Mouse (Mus musculus) hindbrain, embryonic 11.5 days (tissue): ENCODE data around the gene Nfatc2ip. TPM values are rescaled to one million over a fixed set of nuclear protein-coding genes. Genes with fewer than 3 reads are reported as not detected.

Experiments
- ATAC-seq: fragments of 200-750 bp; cut with Nextera tagmentation; 2 replicates; pipeline ENCODE4 v1.8.0; 2017; ENCODE audit warnings: mild to moderate bottlenecking, moderate TSS enrichment, moderate library complexity; ENCODE audit not compliant: low FRiP score
- DNase-seq: peaks from one replicate; pipeline ENCODE4 v3.0.0-alpha.2; 2015; ENCODE audit warnings: low spot score
- H3K27ac ChIP-seq: fragments of 300-500 bp; sonication (generic); 2 replicates; pipeline ENCODE4 v1.5.1; 2014; ENCODE audit warnings: mild to moderate bottlenecking, low read depth, low read length
- H3K27me3 ChIP-seq: fragments of 300-500 bp; sonication (generic); 2 replicates; pipeline ENCODE4 v1.6.1; 2014; ENCODE audit warnings: mild to moderate bottlenecking, low read length, moderate library complexity, mixed read lengths; ENCODE audit not compliant: control insufficient read depth, insufficient read depth
- H3K36me3 ChIP-seq: fragments of 300-500 bp; sonication (generic); 2 replicates; pipeline ENCODE4 v1.6.1; 2014; ENCODE audit warnings: mild to moderate bottlenecking, low read length, moderate library complexity, mixed read lengths; ENCODE audit not compliant: control insufficient read depth, insufficient read depth
- H3K4me1 ChIP-seq: fragments of 300-500 bp; sonication (generic); replicated peaks from 2 replicates; pipeline ENCODE4 v1.6.1; 2014; ENCODE audit warnings: low read length, mixed read lengths; ENCODE audit not compliant: control insufficient read depth, insufficient read depth
- H3K4me2 ChIP-seq: fragments of 300-500 bp; sonication (generic); replicated peaks from 2 replicates; pipeline ENCODE4 v1.6.1; 2014; ENCODE audit warnings: mild to moderate bottlenecking, low read depth, low read length
- H3K4me3 ChIP-seq: fragments of 300-500 bp; sonication (generic); 2 replicates; pipeline ENCODE4 v1.5.1; 2014; ENCODE audit warnings: low read depth, low read length
- H3K9ac ChIP-seq: fragments of 300-500 bp; sonication (generic); 2 replicates; pipeline ENCODE4 v1.6.1; 2014; ENCODE audit warnings: low read depth, low read length
- H3K9me3 ChIP-seq: fragments of 300-500 bp; sonication (generic); 2 replicates; pipeline ENCODE4 v1.6.1; 2016; ENCODE audit warnings: low read length; ENCODE audit not compliant: control insufficient read depth
- WGBS: fragments of 180-500 bp; shearing (Covaris S2); extraction: QIAGEN DNeasy Blood & Tissue Kit; methylation state at CpG from one replicate; pipeline ENCODE4 v1.1.7; 2014; 5-methylcytosine and 5-hydroxymethylcytosine counted together
- polyA plus RNA-seq: library from polyadenylated mRNA; unstranded; fragments of >200 nt; fragmentation: Nextera tagmentation; extraction: Ambion mirVana; gene quantifications from 2 replicates; pipeline ENCODE4 v1.2.1, GENCODE M21; 2014

The Nfatc2ip gene
- polyA plus RNA-seq, 1 experiment from 2014 or later = 5.2 TPM

DNA sequence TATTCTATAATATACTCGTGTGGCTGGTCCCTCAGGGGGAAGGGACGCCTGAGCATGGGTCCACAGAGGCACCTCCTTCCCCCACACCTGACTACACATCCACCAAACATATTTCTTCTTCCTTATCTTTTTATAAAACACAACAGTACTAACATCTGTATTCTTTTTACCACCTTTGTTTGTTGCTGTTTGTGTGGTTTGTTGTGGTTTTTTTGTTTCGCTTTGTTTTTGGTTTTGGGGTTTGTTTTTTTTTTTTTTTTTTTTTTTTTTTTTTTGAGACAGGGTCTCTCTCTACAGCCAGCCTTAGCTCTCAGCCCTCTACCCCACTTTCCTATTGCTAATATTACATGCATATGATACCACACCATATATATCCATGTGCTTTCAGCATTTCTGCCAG lies 50.6 kb downstream of the Nfatc2ip start:
- no peak overlapping the region for H3K4me2 ChIP-seq
- no peak overlapping the region for H3K4me3 ChIP-seq
- H3K36me3 ChIP-seq = no peaks in the 10 kb centered on the region
- WGBS = 57% methylated on average over 3 of the region's 3 CpGs
- no peak overlapping the region for H3K9ac ChIP-seq
- no peaks in the 10 kb centered on the region for H3K9me3 ChIP-seq
- H3K4me1 ChIP-seq = no peaks in the 10 kb centered on the region
- H3K27ac ChIP-seq = no peak overlapping the region
- H3K27me3 ChIP-seq = no peaks in the 10 kb centered on the region
- DNase-seq (no peak), ATAC-seq (no peak)

DNA sequence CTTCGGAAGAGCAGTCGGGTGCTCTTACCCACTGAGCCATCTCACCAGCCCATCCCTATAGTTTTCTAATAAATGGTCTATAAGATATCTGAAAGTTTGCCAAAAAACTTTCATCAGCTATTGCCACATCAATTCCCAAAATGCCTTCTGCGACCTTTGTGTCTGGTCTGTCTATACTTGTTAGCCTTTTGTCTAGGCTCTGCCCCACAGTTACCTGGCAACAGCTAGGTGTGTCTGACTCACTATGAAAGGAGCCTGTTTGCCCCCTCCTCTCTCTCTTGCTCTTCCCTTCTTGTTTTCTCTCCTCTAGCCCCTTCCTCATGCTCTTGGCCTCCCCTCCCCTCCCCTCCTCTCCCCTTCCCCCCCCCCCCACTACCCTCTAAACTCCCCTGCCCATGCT lies 51.0 kb downstream of the Nfatc2ip start:
- Histone ChIP-seq H3K4me3 (no peak overlapping the region), H3K9me3 (no peaks in the 10 kb centered on the region), H3K9ac (no peak overlapping the region), H3K4me2 (no peak overlapping the region), H3K27me3 (no peaks in the 10 kb centered on the region), H3K36me3 (no peaks in the 10 kb centered on the region), H3K27ac (no peak overlapping the region), H3K4me1 (no peaks in the 10 kb centered on the region)
- no peak for DNase-seq
- no peak for ATAC-seq
- WGBS = 75% methylated on average over 3 of the region's 3 CpGs

DNA sequence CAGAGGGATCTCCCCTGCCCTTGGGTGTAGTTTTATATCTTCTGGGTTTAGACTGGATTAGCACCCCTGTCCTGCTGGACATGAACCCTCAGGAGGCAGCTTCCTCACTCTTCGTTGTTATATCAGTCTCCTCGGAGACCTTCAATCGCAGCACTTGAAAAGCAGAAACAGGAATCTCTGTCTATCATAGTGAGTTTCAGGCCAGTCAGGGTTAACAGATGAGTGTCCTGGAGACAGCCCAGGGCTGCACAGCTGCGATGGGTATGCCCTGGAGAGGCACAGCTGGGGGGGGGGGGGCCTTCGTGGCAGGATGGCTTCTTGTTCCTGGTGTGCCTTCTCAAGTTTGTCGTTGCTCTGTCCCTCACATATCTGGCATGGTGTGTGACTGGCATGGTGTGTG lies 55.6 kb downstream of the Nfatc2ip start:
- H3K4me2 ChIP-seq = no peak overlapping the region
- WGBS = 54% methylated on average over 6 of the region's 6 CpGs
- no peak overlapping the region for H3K9ac ChIP-seq
- ATAC-seq (no peak), DNase-seq (no peak)
- no peaks in the 10 kb centered on the region for H3K27me3 ChIP-seq
- H3K27ac ChIP-seq = no peak overlapping the region
- no peaks in the 10 kb centered on the region for H3K36me3 ChIP-seq
- no peak overlapping the region for H3K4me3 ChIP-seq
- H3K4me1 ChIP-seq = no peaks in the 10 kb centered on the region
- no peaks in the 10 kb centered on the region for H3K9me3 ChIP-seq

DNA sequence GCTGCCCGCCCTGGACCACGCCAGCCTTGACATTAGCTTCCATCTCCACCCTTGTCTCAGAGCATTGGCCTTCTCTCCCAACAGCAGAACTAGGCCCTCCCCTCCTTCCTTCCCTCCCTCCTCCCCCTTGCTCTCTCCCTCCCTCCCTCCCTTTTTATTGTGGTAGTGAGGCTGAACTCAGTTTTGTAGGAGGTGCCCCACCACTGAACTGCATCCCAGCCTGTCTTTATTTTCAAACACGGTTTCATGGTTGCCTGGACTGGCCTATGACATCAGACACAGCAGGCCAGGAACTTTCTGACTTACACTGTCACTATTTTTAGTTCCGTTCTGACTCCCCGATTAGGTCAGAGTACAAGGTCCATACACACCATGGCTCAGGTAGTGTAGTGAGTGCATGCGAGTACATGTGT lies 56.3 kb downstream of the Nfatc2ip start:
- Histone ChIP-seq H3K36me3 (no peaks in the 10 kb centered on the region), H3K4me3 (no peak overlapping the region), H3K9me3 (no peaks in the 10 kb centered on the region), H3K9ac (no peak overlapping the region), H3K27ac (no peak overlapping the region), H3K4me1 (no peaks in the 10 kb centered on the region), H3K4me2 (no peak overlapping the region), H3K27me3 (no peaks in the 10 kb centered on the region)
- ATAC-seq (no peak), DNase-seq (no peak)
- WGBS = 83% methylated on average over 6 of the region's 6 CpGs

DNA sequence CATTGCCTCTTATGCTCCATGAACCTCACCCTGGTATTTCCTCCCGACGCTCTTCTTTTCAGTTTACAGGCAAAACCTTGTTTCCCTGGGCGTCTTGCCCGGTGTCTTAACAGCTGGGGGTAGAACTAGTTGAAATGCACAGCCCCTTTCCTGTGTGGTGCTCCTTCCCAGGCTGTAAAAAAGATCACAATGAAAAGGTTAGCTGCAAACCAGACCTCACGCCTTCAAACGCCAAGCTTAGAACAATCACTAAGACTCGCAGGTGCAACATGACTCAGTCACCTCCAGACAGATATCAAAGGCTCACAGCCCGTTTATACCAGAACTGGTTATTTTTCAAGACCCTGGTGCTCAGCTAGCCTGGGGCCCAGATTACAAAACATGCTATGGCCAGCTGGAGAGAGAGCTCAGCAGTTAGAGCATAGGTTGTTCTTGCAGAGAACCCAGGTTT lies 57.0 kb downstream of the Nfatc2ip start:
- DNase-seq = no peak
- H3K27me3 ChIP-seq = no peaks in the 10 kb centered on the region
- H3K9ac ChIP-seq = no peak overlapping the region
- no peaks in the 10 kb centered on the region for H3K9me3 ChIP-seq
- no peaks in the 10 kb centered on the region for H3K36me3 ChIP-seq
- no peak for ATAC-seq
- no peak overlapping the region for H3K4me3 ChIP-seq
- H3K4me2 ChIP-seq = no peak overlapping the region
- H3K27ac ChIP-seq = no peak overlapping the region
- no peaks in the 10 kb centered on the region for H3K4me1 ChIP-seq
- 83% methylated on average over 8 of the region's 8 CpGs for WGBS

DNA sequence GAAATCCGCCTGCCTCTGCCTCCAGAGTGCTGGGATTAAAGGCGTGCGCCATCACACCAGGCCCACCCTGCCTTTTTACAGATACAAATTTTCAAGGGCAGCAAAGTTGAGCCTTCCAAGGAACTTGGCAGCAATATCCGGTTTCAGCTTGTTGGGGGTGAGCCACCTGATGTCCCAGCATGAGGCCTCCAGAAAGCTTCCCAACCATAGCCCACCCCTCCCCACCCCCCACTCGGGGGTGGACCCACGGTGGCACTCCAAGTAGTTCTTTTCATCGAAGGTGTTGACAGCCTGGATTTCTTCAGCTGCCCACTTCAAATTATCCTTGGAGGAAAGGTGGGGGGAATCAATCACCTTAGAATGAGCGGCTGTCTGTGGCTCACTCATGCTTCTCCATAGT lies 57.6 kb downstream of the Nfatc2ip start:
- ATAC-seq (no peak), DNase-seq (no peak)

DNA sequence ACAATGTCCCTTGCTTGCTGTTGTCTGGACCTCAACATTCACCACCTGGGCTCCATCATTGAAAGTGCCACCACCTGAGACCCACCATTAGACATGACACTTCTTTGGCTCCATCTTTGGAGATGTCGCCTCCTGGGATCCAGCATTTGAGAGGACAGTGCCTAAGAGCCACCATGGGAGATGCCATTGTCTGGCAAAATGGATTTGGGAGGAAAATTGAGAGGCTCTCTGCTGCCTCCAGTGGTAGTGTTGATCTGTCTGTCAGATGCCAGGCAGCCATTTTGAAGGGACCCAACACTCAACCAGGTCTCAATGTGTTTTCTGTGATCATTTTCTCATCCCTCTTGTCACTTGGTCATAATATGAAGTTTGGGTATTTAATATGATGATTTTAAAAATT lies 61.0 kb downstream of the Nfatc2ip start:
- Histone ChIP-seq H3K9me3 (no peaks in the 10 kb centered on the region), H3K4me1 (no peaks in the 10 kb centered on the region), H3K9ac (no peak overlapping the region), H3K36me3 (no peaks in the 10 kb centered on the region), H3K4me2 (no peak overlapping the region), H3K4me3 (no peak overlapping the region), H3K27ac (no peak overlapping the region), H3K27me3 (no peaks in the 10 kb centered on the region)
- no peak for ATAC-seq
- peak; percentile 22 for DNase-seq
- 97% methylated on average over 1 of the region's 1 CpGs for WGBS

More for the DNA sequence above, 57.6 kb downstream of the Nfatc2ip start:
- Histone ChIP-seq H3K27me3 (no peaks in the 10 kb centered on the region), H3K4me3 (no peak overlapping the region), H3K4me1 (no peaks in the 10 kb centered on the region), H3K9ac (no peak overlapping the region), H3K27ac (no peak overlapping the region), H3K4me2 (no peak overlapping the region), H3K9me3 (no peaks in the 10 kb centered on the region), H3K36me3 (no peaks in the 10 kb centered on the region)
- WGBS = 85% methylated on average over 8 of the region's 8 CpGs

Other genes with a start within 250 kb of the Nfatc2ip start
- 57.8 and 69.4 TPM in 2 replicates for gene Xpo6, start 196.2 kb downstream of the Nfatc2ip start, polyA plus RNA-seq
- 137 and 161 TPM in 2 replicates for gene Sbk1, start 124.1 kb downstream of the Nfatc2ip start, polyA plus RNA-seq
- 1.9 and 3.0 TPM in 2 replicates for gene Lat, start 27.2 kb downstream of the Nfatc2ip start, polyA plus RNA-seq
- gene Spns1, start 19.3 kb downstream of the Nfatc2ip start, polyA plus RNA-seq = 36.0 and 39.3 TPM in 2 replicates
- gene Cd19, start 18.2 kb upstream of the Nfatc2ip start, polyA plus RNA-seq = not detected in 2 replicates
- 19.5 and 20.2 TPM in 2 replicates for gene Rabep2, start 32.0 kb upstream of the Nfatc2ip start, polyA plus RNA-seq
- 2.7 and 3.0 TPM in 2 replicates for gene Atp2a1, start 66.4 kb upstream of the Nfatc2ip start, polyA plus RNA-seq
- 38.0 and 41.0 TPM in 2 replicates for gene Sh2b1, start 78.7 kb upstream of the Nfatc2ip start, polyA plus RNA-seq
- gene Tufm, start 90.6 kb upstream of the Nfatc2ip start, polyA plus RNA-seq = 140 and 147 TPM in 2 replicates
- 54.5 and 55.1 TPM in 2 replicates for gene Atxn2l, start 106.7 kb upstream of the Nfatc2ip start, polyA plus RNA-seq
- 187 and 194 TPM in 2 replicates for gene Eif3c, start 169.7 kb upstream of the Nfatc2ip start, polyA plus RNA-seq
- 0.35 and 0.71 TPM in 2 replicates for gene Apobr, start 188.2 kb upstream of the Nfatc2ip start, polyA plus RNA-seq
- 25.5 and 26.7 TPM in 2 replicates for gene Cln3, start 189.1 kb upstream of the Nfatc2ip start, polyA plus RNA-seq
- gene Il27, start 198.2 kb upstream of the Nfatc2ip start, polyA plus RNA-seq = not detected in 2 replicates
- gene Nupr1, start 234.1 kb upstream of the Nfatc2ip start, polyA plus RNA-seq = 1.3 and 2.4 TPM in 2 replicates